Mouse (Mus musculus) natural killer cell, adult 2 months (primary cell): Measurements from ENCODE around the gene Pcnx2.

Experiments
- DNase-seq, 2 experiments: peaks; one replicate each; pipeline ENCODE4 v3.0.0; 2022; ENCODE audit warnings: low spot score in 2 of 2

Pcnx2 gene

GRCm38 (mm10) chr8:125822065-125822464 lies 76.1 kb downstream of the Pcnx2 start:
- DNase-seq = no peak

- no peak for DNase-seq
Measured at GRCm38 (mm10) chr8:125819797-125820196, 78.3 kb downstream of the Pcnx2 start.

- DNase-seq = no peak
Measured at GRCm38 (mm10) chr8:125818796-125819195, 79.3 kb downstream of the Pcnx2 start.

GRCm38 (mm10) chr8:125816742-125817141 lies 81.4 kb downstream of the Pcnx2 start:
- DNase-seq = no peak

GRCm38 (mm10) chr8:125808826-125809225 lies 89.3 kb downstream of the Pcnx2 start:
- no peak for DNase-seq

- no peak for DNase-seq
Measured at GRCm38 (mm10) chr8:125807905-125808310, 90.2 kb downstream of the Pcnx2 start.

- DNase-seq = no peak
Measured at GRCm38 (mm10) chr8:125806459-125806858, 91.7 kb downstream of the Pcnx2 start.

- DNase-seq = no peak
Measured at GRCm38 (mm10) chr8:125796970-125797369, 101.1 kb downstream of the Pcnx2 start.

GRCm38 (mm10) chr8:125795341-125795740 lies 102.8 kb downstream of the Pcnx2 start:
- DNase-seq = no peak

GRCm38 (mm10) chr8:125792816-125793455 lies 105.2 kb downstream of the Pcnx2 start:
- DNase-seq = no peak

GRCm38 (mm10) chr8:125786886-125787285 lies 111.2 kb downstream of the Pcnx2 start:
- no peak for DNase-seq

GRCm38 (mm10) chr8:125782161-125782560 lies 116.0 kb downstream of the Pcnx2 start:
- DNase-seq = no peak

- DNase-seq = no peak
Measured at GRCm38 (mm10) chr8:125779656-125780055, 118.5 kb downstream of the Pcnx2 start.

- DNase-seq = no peak
Measured at GRCm38 (mm10) chr8:125778919-125779318, 119.2 kb downstream of the Pcnx2 start.

GRCm38 (mm10) chr8:125777478-125778164 lies 120.5 kb downstream of the Pcnx2 start:
- DNase-seq = no peak

- no peak for DNase-seq
Measured at GRCm38 (mm10) chr8:125776800-125777199, 121.3 kb downstream of the Pcnx2 start.

GRCm38 (mm10) chr8:125776314-125776713 lies 121.8 kb downstream of the Pcnx2 start:
- no peak for DNase-seq

GRCm38 (mm10) chr8:125775031-125775430 lies 123.1 kb downstream of the Pcnx2 start:
- no peak for DNase-seq

GRCm38 (mm10) chr8:125773281-125773803 lies 124.8 kb downstream of the Pcnx2 start:
- no peak for DNase-seq

GRCm38 (mm10) chr8:125772300-125772699 lies 125.8 kb downstream of the Pcnx2 start:
- no peak for DNase-seq

- no peak for DNase-seq
Measured at GRCm38 (mm10) chr8:125768079-125768478, 130.0 kb downstream of the Pcnx2 start.

GRCm38 (mm10) chr8:125763066-125763786 lies 134.9 kb downstream of the Pcnx2 start:
- DNase-seq = no peak
